Mouse (Mus musculus) brown adipose tissue, adult 24 weeks (tissue): ENCODE measurements around the gene Gm21974. TPM values are rescaled to one million over a fixed set of nuclear protein-coding genes. Genes with fewer than 3 reads are reported as not detected.
"Not testable (repeated sequence)": the region's sequence is repeated elsewhere in the genome, so short reads cannot be mapped to it uniquely, and the experiment has no call there.

ENCODE experiments used
- H3K27ac ChIP-seq: fragments of 200-500 bp; replicated peaks from 2 replicates; pipeline ENCODE4 v1.5.1; 2012; ENCODE audit warnings: low read depth, mild to moderate bottlenecking, low read length
- H3K4me1 ChIP-seq: fragments of 200-500 bp; 2 replicates; pipeline ENCODE4 v1.6.1; 2012; ENCODE audit warnings: low read length, mixed read lengths; ENCODE audit not compliant: control insufficient read depth, insufficient read depth, insufficient read length
- H3K4me3 ChIP-seq: fragments of 200-500 bp; 2 replicates; pipeline ENCODE4 v1.5.1; 2012; ENCODE audit warnings: low read depth, mild to moderate bottlenecking, low read length, moderate library complexity; ENCODE audit not compliant: insufficient read depth
- polyA plus RNA-seq: library from polyadenylated mRNA; stranded (reverse); fragments of >200 nt; gene quantifications from 2 replicates; pipeline ENCODE4 v1.2.4, GENCODE M21; 2012; ENCODE audit not compliant: missing spikeins, insufficient read depth, insufficient read length

Gene Gm21974
- polyA plus RNA-seq, 1 experiment = not detected

GRCm38 (mm10) chr7:127898179-127898956 lies 3.1 kb upstream of the Gm21974 start:
- Histone ChIP-seq H3K4me1 (0 out of 2 replicates have a peak, but pooled peaks cover 3% of the 10 kb centered on the region), H3K27ac (no peak overlapping the region), H3K4me3 (no peak overlapping the region)

- Histone ChIP-seq H3K4me3 (no peak overlapping the region), H3K4me1 (0 out of 2 replicates have a peak, but pooled peaks cover 3% of the 10 kb centered on the region), H3K27ac (no peak overlapping the region)
Observed at GRCm38 (mm10) chr7:127897542-127897941, 2.3 kb upstream of the Gm21974 start.

- Histone ChIP-seq H3K27ac (no peak overlapping the region), H3K4me3 (no peak overlapping the region), H3K4me1 (0 out of 2 replicates have a peak, but pooled peaks cover 3% of the 10 kb centered on the region)
Observed at GRCm38 (mm10) chr7:127896384-127896783, 1.1 kb upstream of the Gm21974 start.

GRCm38 (mm10) chr7:127895891-127896290 lies 637 bp upstream of the Gm21974 start:
- peak overlapping the region; percentile 8; the same call in 1 of the 2 replicates for H3K4me3 ChIP-seq

GRCm38 (mm10) chr7:127894480-127894879 lies 774 bp downstream of the Gm21974 start:
- Histone ChIP-seq H3K4me3 (peak overlapping the region; percentile 65), H3K27ac (no peak overlapping the region), H3K4me1 (0 out of 2 replicates have a peak, but pooled peaks cover 3% of the 10 kb centered on the region)

More at GRCm38 (mm10) chr7:127895891-127896290, 637 bp upstream of the Gm21974 start:
- H3K27ac ChIP-seq = 0 out of 2 replicates have a peak overlapping the region, but pooled peaks have one; percentile 18
- H3K4me1 ChIP-seq = not testable (repeated sequence)

- Histone ChIP-seq H3K27ac (no peak within 1 kb of the TSS), H3K4me3 (no peak within 1 kb of the TSS), H3K4me1 (0 out of 2 replicates have a peak, but pooled peaks cover 3% of the 10 kb centered on the region)
Observed at GRCm38 (mm10) chr7:127890798-127891197, 4.5 kb downstream of the Gm21974 start, which contains the start of gene Prss53. Gene Prss53 (minus strand): TSS chr7:127890970.

GRCm38 (mm10) chr7:127888821-127889220 lies 6.4 kb downstream of the Gm21974 start:
- Histone ChIP-seq H3K4me1 (no peaks in the 10 kb centered on the region), H3K27ac (no peak overlapping the region), H3K4me3 (no peak overlapping the region)

- Histone ChIP-seq H3K4me3 (no peak overlapping the region), H3K4me1 (no peaks in the 10 kb centered on the region)
Observed at GRCm38 (mm10) chr7:127887781-127888180, 7.5 kb downstream of the Gm21974 start.

GRCm38 (mm10) chr7:127887191-127887590 lies 8.1 kb downstream of the Gm21974 start:
- Histone ChIP-seq H3K4me3 (no peak overlapping the region), H3K4me1 (no peaks in the 10 kb centered on the region), H3K27ac (no peak overlapping the region)

More at GRCm38 (mm10) chr7:127887781-127888180, 7.5 kb downstream of the Gm21974 start:
- no peak overlapping the region for H3K27ac ChIP-seq

- Histone ChIP-seq H3K4me1 (no peaks in the 10 kb centered on the region), H3K4me3 (no peak overlapping the region), H3K27ac (no peak overlapping the region)
Observed at GRCm38 (mm10) chr7:127886551-127886950, 8.7 kb downstream of the Gm21974 start.

- Histone ChIP-seq H3K4me1 (no peaks in the 10 kb centered on the region), H3K27ac (no peak overlapping the region), H3K4me3 (no peak overlapping the region)
Observed at GRCm38 (mm10) chr7:127885951-127886350, 9.3 kb downstream of the Gm21974 start.

GRCm38 (mm10) chr7:127880431-127880830 lies 14.8 kb downstream of the Gm21974 start:
- no peak overlapping the region for H3K27ac ChIP-seq
- H3K4me3 ChIP-seq = no peak overlapping the region
- H3K4me1 ChIP-seq = no peaks in the 10 kb centered on the region

- Histone ChIP-seq H3K4me3 (no peak overlapping the region), H3K4me1 (no peaks in the 10 kb centered on the region; the same call in 1 of the 2 replicates), H3K27ac (no peak overlapping the region)
Observed at GRCm38 (mm10) chr7:127879301-127879700, 16.0 kb downstream of the Gm21974 start.

- Histone ChIP-seq H3K4me1 (no peaks in the 10 kb centered on the region; the same call in 1 of the 2 replicates), H3K4me3 (peak within 1 kb of the TSS; percentile 85), H3K27ac (peak within 1 kb of the TSS; percentile 96)
Observed at GRCm38 (mm10) chr7:127876467-127877348, 18.5 kb downstream of the Gm21974 start, which contains the start of gene Zfp668. Gene Zfp668 (minus strand): TSS chr7:127876828.

- H3K4me1 ChIP-seq = no peaks in the 10 kb centered on the region; the same call in 1 of the 2 replicates
- H3K27ac ChIP-seq = peak within 1 kb of the TSS; percentile 96
- peak within 1 kb of the TSS; percentile 85 for H3K4me3 ChIP-seq
Observed at GRCm38 (mm10) chr7:127876041-127876466, 19.2 kb downstream of the Gm21974 start, which contains the start of gene Zfp646. Gene Zfp646 (plus strand): TSS chr7:127876221.
